Mouse (Mus musculus): Measurements from ENCODE around the gene Timeless. TPM values are rescaled to one million over a fixed set of nuclear protein-coding genes. Genes with fewer than 3 reads are reported as not detected.
"Not testable (repeated sequence)": the region's sequence is repeated elsewhere in the genome, so short reads cannot be mapped to it uniquely, and the experiment has no call there.

Timeless gene
- 58.7 and 61.2 TPM in 2 replicates for polyA plus RNA-seq (2014; fragmentation: Nextera tagmentation; extraction: Ambion mirVana)

DNA sequence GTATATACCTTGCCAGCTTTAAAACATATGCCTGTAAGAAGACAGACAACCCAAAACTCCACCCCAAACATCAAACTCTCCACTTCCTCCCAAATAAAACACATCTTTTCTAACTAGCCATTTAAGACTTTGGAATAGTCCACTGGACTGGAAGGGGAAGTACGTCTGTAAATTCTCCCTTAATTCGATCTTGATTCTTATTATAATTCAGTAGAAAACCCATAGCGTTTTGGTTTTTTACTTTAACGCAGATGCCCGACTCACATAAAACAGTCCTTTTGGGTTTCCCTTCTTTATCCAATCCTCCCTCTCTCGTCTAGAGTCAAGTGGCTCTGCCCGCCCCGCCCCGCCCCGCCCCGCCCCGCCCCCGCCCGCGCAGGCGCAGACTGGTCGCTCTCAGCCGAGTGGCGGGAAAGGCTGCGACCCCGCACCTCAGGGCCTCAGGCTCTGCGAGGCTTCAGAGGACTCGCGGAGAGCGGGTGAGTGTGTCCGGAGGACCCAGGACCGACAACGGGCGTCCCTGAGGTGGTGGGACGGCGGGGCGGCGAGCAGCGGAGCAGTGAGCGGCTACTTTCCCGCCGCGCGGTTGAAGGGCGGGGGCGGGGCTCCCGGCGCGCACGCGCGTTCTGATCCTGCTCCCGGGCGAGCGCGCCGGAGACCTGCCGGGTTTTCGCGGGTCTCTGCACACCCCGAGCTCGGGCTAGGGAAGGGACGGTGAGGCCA, at the start of gene Timeless:
TSS of gene Timeless (plus strand) at position 369 of the 723 bp plus-strand sequence.
- Histone ChIP-seq H3K4me2 (ENCODE audit: low read depth) (peak within 1 kb of the TSS; percentile 71), H3K36me3 (ENCODE audit: control insufficient read depth, insufficient read depth, low read length) (no peaks in the 10 kb centered on the region), H3K4me1 (ENCODE audit: control insufficient read depth, insufficient read depth, low read length) (peaks cover 5% of the 10 kb centered on the region; the same call in 1 of the 2 replicates), H3K27ac (ENCODE audit: low read depth, low read length) (peak within 1 kb of the TSS; percentile 85), H3K27me3 (ENCODE audit: control insufficient read depth, insufficient read depth, low read length) (no peaks in the 10 kb centered on the region), H3K9me3 (ENCODE audit: control insufficient read depth, low read length) (no peaks in the 10 kb centered on the region), H3K9ac (ENCODE audit: low read length) (peak within 1 kb of the TSS; percentile 80), H3K4me3 (ENCODE audit: low read depth, low read length) (peak within 1 kb of the TSS; percentile 73)
- peak; percentile 90 for DNase-seq (ENCODE audit: low spot score)
- under 1% methylated on average over 54 of the region's 58 CpGs for WGBS
- ATAC-seq (ENCODE audit: insufficient read depth, low FRiP score, low TSS enrichment), result peak; percentile 84

GRCm38 (mm10) chr10:128184296-128184695, 47.6 kb upstream of the Timeless start:
- ATAC-seq (ENCODE audit: insufficient read depth, low FRiP score, low TSS enrichment), result no peak
- H3K4me3 ChIP-seq (ENCODE audit: low read depth, low read length), result no peak overlapping the region
- H3K9me3 ChIP-seq (ENCODE audit: control insufficient read depth, low read length), result no peaks in the 10 kb centered on the region
- H3K27ac ChIP-seq (ENCODE audit: low read depth, low read length), result no peak overlapping the region
- H3K36me3 ChIP-seq (ENCODE audit: control insufficient read depth, insufficient read depth, low read length), result no peaks in the 10 kb centered on the region
- H3K4me2 ChIP-seq (ENCODE audit: low read depth), result no peak overlapping the region
- DNase-seq (ENCODE audit: low spot score), result no peak
- no peaks in the 10 kb centered on the region for H3K27me3 ChIP-seq (ENCODE audit: control insufficient read depth, insufficient read depth, low read length)
- no peak overlapping the region for H3K9ac ChIP-seq (ENCODE audit: low read length)
- 94% methylated on average over 2 of the region's 2 CpGs for WGBS
- peaks cover 6% of the 10 kb centered on the region for H3K4me1 ChIP-seq (ENCODE audit: control insufficient read depth, insufficient read depth, low read length)

DNA sequence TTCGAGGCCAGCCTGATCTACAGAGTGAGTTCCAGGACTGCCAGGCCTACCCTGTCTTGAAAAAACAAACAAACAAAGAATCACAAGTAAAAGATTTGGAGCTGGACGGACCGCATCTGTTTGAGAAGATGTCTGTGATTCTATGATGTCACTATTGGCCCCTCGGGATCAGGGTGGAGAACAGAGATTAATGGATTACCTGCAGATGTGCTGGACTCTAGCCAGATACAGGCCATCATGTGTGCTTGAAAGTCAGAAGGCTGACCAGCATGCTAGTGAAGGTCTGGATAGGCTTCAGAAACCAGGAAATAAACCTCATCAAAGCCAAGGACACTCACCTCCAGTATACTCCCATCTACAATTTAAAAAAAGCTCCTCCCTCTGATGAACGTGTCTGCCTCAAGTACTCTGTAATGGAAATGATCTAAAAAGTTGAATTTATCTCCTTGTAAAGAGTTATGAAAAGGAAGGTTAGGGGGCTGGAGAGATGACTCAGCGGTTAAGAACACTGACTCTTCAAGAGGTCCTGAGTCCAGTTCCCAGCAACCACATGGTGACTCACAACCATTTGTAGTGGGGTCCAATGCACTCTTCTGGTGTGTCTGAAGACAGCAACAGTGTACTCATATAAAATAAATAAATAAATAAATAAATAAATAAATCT, 46.5 kb upstream of the Timeless start:
- Histone ChIP-seq H3K4me3 (ENCODE audit: low read depth, low read length) (no peak overlapping the region), H3K27me3 (ENCODE audit: control insufficient read depth, insufficient read depth, low read length) (no peaks in the 10 kb centered on the region), H3K27ac (ENCODE audit: low read depth, low read length) (no peak overlapping the region), H3K4me1 (ENCODE audit: control insufficient read depth, insufficient read depth, low read length) (no peaks in the 10 kb centered on the region), H3K9me3 (ENCODE audit: control insufficient read depth, low read length) (no peaks in the 10 kb centered on the region), H3K4me2 (ENCODE audit: low read depth) (no peak overlapping the region), H3K9ac (ENCODE audit: low read length) (no peak overlapping the region), H3K36me3 (ENCODE audit: control insufficient read depth, insufficient read depth, low read length) (no peaks in the 10 kb centered on the region)
- 78% methylated on average over 6 of the region's 6 CpGs for WGBS
- DNase-seq (ENCODE audit: low spot score), result no peak
- ATAC-seq (ENCODE audit: insufficient read depth, low FRiP score, low TSS enrichment), result no peak

- Histone ChIP-seq H3K27ac (ENCODE audit: low read depth, low read length) (no peak overlapping the region), H3K9me3 (ENCODE audit: control insufficient read depth, low read length) (no peaks in the 10 kb centered on the region), H3K9ac (ENCODE audit: low read length) (no peak overlapping the region), H3K4me1 (ENCODE audit: control insufficient read depth, insufficient read depth, low read length) (no peaks in the 10 kb centered on the region), H3K27me3 (ENCODE audit: control insufficient read depth, insufficient read depth, low read length) (no peaks in the 10 kb centered on the region), H3K4me2 (ENCODE audit: low read depth) (no peak overlapping the region), H3K4me3 (ENCODE audit: low read depth, low read length) (no peak overlapping the region), H3K36me3 (ENCODE audit: control insufficient read depth, insufficient read depth, low read length) (no peaks in the 10 kb centered on the region)
- DNase-seq (ENCODE audit: low spot score), result peak; percentile 85
- ATAC-seq (ENCODE audit: insufficient read depth, low FRiP score, low TSS enrichment), result no peak
- 45% methylated on average over 2 of the region's 2 CpGs for WGBS
Observed at GRCm38 (mm10) chr10:128185959-128186358, 45.9 kb upstream of the Timeless start.

DNA sequence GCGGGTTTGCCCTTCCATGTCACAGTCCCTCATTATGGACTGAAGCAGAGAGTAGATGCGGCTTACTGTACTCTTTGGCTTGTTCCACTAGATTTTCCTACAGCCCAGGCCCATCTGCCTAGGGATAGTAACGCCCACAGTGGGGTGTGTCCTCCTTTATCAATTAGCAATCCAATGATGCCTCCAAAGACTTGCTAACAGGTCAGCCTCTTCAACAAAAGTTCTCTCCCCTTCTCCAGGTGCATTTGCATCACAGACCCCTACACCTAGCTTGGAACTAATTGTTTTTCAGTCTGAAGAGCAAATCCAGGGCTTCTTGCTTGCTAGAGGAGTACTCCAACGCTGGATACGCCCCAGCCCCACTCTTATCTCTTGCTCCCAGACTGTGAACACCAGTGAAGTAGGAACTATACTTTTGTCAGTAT, 44.7 kb upstream of the Timeless start:
- no peaks in the 10 kb centered on the region for H3K4me1 ChIP-seq (ENCODE audit: control insufficient read depth, insufficient read depth, low read length)
- no peak overlapping the region for H3K4me2 ChIP-seq (ENCODE audit: low read depth)
- no peak overlapping the region for H3K27ac ChIP-seq (ENCODE audit: low read depth, low read length)
- DNase-seq (ENCODE audit: low spot score) (no peak), ATAC-seq (ENCODE audit: insufficient read depth, low FRiP score, low TSS enrichment) (no peak)
- no peaks in the 10 kb centered on the region for H3K36me3 ChIP-seq (ENCODE audit: control insufficient read depth, insufficient read depth, low read length)
- no peaks in the 10 kb centered on the region for H3K27me3 ChIP-seq (ENCODE audit: control insufficient read depth, insufficient read depth, low read length)
- H3K9me3 ChIP-seq (ENCODE audit: control insufficient read depth, low read length), result no peaks in the 10 kb centered on the region
- 67% methylated on average over 5 of the region's 5 CpGs for WGBS
- H3K4me3 ChIP-seq (ENCODE audit: low read depth, low read length), result no peak overlapping the region
- no peak overlapping the region for H3K9ac ChIP-seq (ENCODE audit: low read length)

DNA sequence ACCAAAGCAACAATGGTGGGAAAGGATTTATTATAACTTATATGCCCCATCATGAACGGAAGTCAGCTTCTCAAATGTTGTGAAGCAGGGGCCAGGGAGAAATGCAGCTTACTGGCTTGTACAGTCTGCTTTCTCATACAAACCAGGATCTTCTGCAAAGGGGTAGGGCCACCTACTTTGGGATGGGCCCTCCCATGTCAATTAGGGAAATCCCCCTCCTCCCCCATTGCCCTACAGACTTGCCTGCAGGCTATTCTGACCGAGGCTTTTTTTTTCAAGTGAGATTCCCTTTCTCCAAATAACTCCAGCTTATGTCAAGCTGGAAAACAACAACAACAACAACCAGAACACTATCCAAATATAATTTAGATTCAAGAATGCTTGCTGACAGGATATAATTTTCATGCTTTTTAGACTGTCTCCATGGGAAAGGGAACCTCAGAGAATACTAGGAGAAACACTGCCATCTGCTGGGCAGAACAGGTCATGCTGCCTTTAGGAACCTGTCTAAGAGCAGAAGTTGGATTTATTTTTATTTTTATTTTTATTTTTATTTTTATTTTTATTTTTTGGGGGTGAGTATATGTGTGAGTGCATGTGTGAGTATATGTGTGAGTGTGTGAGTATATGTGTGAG, 43.5 kb upstream of the Timeless start:
- H3K4me1 ChIP-seq (ENCODE audit: control insufficient read depth, insufficient read depth, low read length), result no peaks in the 10 kb centered on the region
- H3K36me3 ChIP-seq (ENCODE audit: control insufficient read depth, insufficient read depth, low read length), result no peaks in the 10 kb centered on the region
- ATAC-seq (ENCODE audit: insufficient read depth, low FRiP score, low TSS enrichment) (no peak), DNase-seq (ENCODE audit: low spot score) (peak; percentile 74)
- no peak overlapping the region for H3K4me3 ChIP-seq (ENCODE audit: low read depth, low read length)
- no peaks in the 10 kb centered on the region for H3K9me3 ChIP-seq (ENCODE audit: control insufficient read depth, low read length)
- no peak overlapping the region for H3K27ac ChIP-seq (ENCODE audit: low read depth, low read length)
- H3K27me3 ChIP-seq (ENCODE audit: control insufficient read depth, insufficient read depth, low read length), result no peaks in the 10 kb centered on the region
- WGBS, result 46% methylated on average over 2 of the region's 2 CpGs
- H3K9ac ChIP-seq (ENCODE audit: low read length), result no peak overlapping the region
- no peak overlapping the region for H3K4me2 ChIP-seq (ENCODE audit: low read depth)

GRCm38 (mm10) chr10:128191472-128191871, 40.4 kb upstream of the Timeless start:
- no peak for ATAC-seq (ENCODE audit: insufficient read depth, low FRiP score, low TSS enrichment)
- Histone ChIP-seq H3K27ac (ENCODE audit: low read depth, low read length) (no peak overlapping the region), H3K36me3 (ENCODE audit: control insufficient read depth, insufficient read depth, low read length) (no peaks in the 10 kb centered on the region), H3K9me3 (ENCODE audit: control insufficient read depth, low read length) (no peaks in the 10 kb centered on the region), H3K27me3 (ENCODE audit: control insufficient read depth, insufficient read depth, low read length) (peaks cover 18% of the 10 kb centered on the region), H3K9ac (ENCODE audit: low read length) (no peak overlapping the region), H3K4me3 (ENCODE audit: low read depth, low read length) (no peak overlapping the region), H3K4me2 (ENCODE audit: low read depth) (no peak overlapping the region), H3K4me1 (ENCODE audit: control insufficient read depth, insufficient read depth, low read length) (0 out of 2 replicates have a peak, but pooled peaks cover 6% of the 10 kb centered on the region)
- DNase-seq (ENCODE audit: low spot score), result no peak
- WGBS, result 83% methylated on average over 2 of the region's 2 CpGs

DNA sequence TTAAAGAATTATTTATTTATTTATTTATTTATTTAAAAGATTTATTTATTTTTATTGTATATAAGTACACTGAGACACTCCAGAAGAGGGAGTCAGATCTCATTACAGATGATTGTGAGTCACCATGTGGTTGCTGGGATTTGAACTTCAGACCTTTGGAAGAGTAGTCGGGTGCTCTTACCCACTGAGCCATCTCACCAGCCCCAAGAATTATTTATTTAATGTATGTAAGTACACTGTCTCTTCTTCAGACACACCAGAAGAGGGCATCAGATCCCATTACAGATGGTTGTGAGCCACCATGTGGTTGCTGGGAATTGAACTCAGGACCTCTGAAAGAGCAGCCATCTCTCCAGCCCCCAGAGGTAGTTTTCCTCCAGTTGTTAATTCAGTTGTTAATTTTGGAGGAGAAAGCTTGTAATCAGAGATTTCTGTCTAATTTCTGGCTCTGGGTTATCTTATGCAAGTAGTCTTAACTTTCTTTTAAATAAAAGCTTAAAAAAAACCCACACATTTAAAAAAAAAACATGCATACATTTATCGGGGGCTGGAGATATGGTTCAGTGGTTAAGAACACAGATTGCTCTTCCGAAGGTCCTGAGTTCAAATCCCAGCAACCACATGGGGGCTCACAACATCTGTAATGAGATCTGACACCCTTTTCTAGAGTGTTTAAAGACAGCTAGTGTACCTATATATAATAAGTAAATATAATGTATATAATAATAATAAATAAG, 39.7 kb upstream of the Timeless start:
- H3K36me3 ChIP-seq (ENCODE audit: control insufficient read depth, insufficient read depth, low read length); H3K4me2 ChIP-seq (ENCODE audit: low read depth); H3K4me1 ChIP-seq (ENCODE audit: control insufficient read depth, insufficient read depth, low read length); ATAC-seq (ENCODE audit: insufficient read depth, low FRiP score, low TSS enrichment); H3K9ac ChIP-seq (ENCODE audit: low read length); DNase-seq (ENCODE audit: low spot score); H3K4me3 ChIP-seq (ENCODE audit: low read depth, low read length); H3K27ac ChIP-seq (ENCODE audit: low read depth, low read length); H3K9me3 ChIP-seq (ENCODE audit: control insufficient read depth, low read length): not testable (repeated sequence)
- 93% methylated on average over 3 of the region's 3 CpGs for WGBS
- peaks cover 18% of the 10 kb centered on the region for H3K27me3 ChIP-seq (ENCODE audit: control insufficient read depth, insufficient read depth, low read length)

All from neural tube, embryonic 11.5 days (tissue).